Mouse (Mus musculus) left cerebral cortex, adult 9 months (tissue): ENCODE data around the gene Lhfpl3.
A peak's percentile ranks its signal among the peaks of the same experiment; 100 is the strongest.

Source experiments
- DNase-seq, 2 experiments: peaks; one replicate each; pipeline ENCODE4 v3.0.0; 2022; ENCODE audit warnings: low spot score in 2 of 2

The Lhfpl3 gene

GRCm38 (mm10) chr5:23140183-23140921 lies 394.5 kb downstream of the Lhfpl3 start:
- no peak for DNase-seq

- no peak for DNase-seq
These were observed 407.4 kb downstream of the Lhfpl3 start for GRCm38 (mm10) chr5:23153210-23153609.

DNA sequence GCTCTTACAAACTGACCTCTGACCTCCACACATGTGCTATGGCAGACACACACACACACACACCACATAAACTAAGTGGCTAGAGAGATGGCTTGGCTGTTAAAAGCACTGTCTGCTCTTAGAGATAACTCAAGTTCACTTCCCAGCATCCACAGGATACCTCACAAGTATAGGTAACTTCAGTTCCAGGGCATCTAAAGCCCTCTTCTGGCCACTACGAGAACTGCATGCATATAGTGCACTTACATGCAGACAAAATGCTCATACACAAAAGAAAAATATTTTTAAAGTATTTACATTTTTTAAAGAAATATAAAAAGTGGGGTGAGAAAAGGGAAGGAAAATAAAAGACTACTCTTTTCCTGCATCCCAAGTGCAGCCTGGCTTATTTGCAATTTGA lies 408.6 kb downstream of the Lhfpl3 start:
- no peak for DNase-seq

DNA sequence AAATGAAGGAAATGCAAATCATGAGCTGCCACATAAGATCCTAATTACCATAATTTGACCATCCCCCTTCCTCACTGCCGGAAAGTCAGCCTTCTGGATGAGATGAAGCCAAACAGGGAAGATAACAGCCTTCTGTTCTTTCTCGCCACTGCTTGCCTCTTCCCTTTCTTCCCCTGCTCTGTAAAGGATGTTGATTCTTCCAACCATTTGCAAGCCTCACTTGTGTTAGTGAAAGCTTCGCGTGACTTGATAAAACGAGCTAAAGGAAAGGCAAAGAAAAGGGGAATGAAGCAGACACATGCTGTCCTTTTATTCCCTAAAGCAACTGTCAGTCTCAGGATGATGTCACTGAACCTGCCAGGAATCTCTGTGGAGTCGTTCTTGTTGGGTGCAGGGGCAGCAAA lies 420.1 kb downstream of the Lhfpl3 start:
- peak in 1 of 2 experiments; percentile 14 for DNase-seq

GRCm38 (mm10) chr5:23166658-23167057 lies 420.8 kb downstream of the Lhfpl3 start:
- DNase-seq, result no peak

DNA sequence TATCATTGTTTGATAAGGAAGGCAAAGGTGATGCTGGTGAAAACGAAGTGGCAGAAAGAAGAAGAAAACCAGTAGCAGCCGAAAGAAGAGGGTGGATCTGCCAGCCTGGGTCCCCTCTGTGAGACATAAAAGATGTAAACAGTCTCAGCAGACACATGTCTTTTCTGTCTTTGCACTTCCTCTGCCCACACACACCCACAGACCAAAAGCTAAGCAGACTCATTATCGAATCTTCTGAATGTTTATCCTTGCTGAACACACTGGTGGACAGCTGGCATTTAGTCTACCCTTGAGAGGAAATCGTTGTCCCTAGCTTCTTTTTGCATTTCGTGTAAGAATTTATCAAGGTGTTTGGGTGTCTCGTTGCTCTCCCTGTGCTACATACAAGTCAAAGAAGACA lies 443.8 kb downstream of the Lhfpl3 start:
- DNase-seq, result peak in 1 of 2 experiments; percentile 40

- no peak for DNase-seq
These were observed 451.0 kb downstream of the Lhfpl3 start for GRCm38 (mm10) chr5:23196879-23197278.

GRCm38 (mm10) chr5:23213086-23213485 lies 467.2 kb downstream of the Lhfpl3 start:
- DNase-seq, result no peak

GRCm38 (mm10) chr5:23214646-23215045 lies 468.8 kb downstream of the Lhfpl3 start:
- DNase-seq, result no peak

- no peak for DNase-seq
These were observed 473.8 kb downstream of the Lhfpl3 start for GRCm38 (mm10) chr5:23219655-23220054.

- DNase-seq, result peak in 1 of 2 experiments; percentile 51
These were observed 479.1 kb downstream of the Lhfpl3 start for GRCm38 (mm10) chr5:23224759-23225536.

DNA sequence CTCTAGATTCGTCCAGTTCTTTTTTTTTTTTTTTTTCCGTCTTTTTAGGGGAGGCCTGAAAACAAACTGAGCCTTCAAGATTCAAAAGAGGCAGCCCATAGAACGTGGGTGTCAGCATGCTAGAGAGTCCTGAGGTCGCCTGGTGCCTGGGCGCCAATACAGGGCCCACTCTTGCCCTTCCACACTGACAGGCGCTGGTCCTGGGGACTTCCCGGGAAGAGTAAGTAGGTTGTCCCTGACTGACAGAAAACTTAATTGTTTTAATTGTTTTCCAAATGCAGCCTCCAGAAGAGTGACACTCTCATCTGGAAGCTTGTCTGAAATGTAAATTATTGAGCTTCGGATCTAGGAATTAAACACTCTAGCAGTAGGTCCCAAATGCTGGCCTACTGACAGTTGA lies 479.8 kb downstream of the Lhfpl3 start:
- no peak for DNase-seq

- DNase-seq, result peak in 1 of 2 experiments; percentile 8
These were observed 480.9 kb downstream of the Lhfpl3 start for GRCm38 (mm10) chr5:23226753-23227152.

- DNase-seq, result peak in 1 of 2 experiments; percentile 44
These were observed 501.1 kb downstream of the Lhfpl3 start for GRCm38 (mm10) chr5:23246974-23247373.

DNA sequence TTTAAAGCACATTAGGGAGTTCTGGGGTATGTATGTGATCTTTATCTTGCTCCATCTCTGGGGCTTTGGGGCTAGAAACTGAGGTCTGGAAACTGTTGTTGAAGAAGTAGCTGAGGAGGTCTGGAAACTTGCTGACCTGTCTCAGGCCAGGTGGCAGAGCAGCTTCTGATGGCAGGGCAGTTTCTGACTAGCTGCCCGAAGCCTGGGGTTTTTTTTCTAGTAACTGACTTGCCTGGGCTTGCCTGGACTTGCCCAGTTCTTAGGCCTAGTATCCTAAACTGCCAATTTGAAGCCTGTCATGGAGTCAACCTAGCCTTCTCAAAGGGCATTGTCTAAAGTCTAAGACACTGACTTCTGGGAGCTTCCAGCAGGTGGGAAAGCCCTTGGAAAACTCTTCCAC lies 501.9 kb downstream of the Lhfpl3 start:
- no peak for DNase-seq

- DNase-seq, result no peak
These were observed 502.4 kb downstream of the Lhfpl3 start for GRCm38 (mm10) chr5:23248303-23248702.

GRCm38 (mm10) chr5:23249896-23250875 lies 504.3 kb downstream of the Lhfpl3 start:
- DNase-seq, result no peak

DNA sequence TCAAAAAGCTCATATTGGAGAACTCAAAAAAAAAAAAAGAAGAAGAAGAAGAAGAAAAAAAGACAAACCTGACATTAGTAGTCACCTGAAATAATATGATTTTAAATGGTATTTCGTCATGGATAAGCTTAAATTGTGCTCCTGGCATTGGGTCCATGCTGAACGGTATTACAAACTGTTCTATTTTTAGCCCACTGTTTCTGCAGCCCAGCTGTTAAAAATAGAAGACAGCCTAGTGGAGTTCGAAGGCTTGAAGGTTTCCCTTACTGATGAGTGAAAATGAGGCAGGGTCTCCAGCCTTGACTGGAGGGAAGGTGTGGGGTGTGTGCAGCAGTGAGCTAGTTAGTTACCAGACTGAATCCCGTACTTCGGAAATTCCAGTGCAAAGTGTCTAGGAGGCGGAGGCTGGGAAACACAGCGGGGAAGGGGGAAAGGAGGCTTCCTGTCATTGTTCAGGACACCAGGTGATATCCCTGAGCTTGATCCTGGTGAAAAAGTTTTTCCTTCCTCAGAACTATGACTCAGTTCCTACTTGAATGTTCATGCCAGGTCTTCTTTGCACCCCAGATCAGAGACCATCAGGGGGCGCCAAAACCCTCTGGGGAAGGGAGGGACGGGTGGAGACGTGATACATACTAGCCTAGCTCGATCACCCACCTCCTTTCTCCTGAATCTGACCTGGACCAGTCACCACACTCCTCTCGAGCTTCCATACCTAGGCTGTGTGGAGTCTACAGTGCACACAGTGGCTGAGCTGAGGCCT lies 505.8 kb downstream of the Lhfpl3 start:
- peak in 1 of 2 experiments; percentile 23 for DNase-seq

DNA sequence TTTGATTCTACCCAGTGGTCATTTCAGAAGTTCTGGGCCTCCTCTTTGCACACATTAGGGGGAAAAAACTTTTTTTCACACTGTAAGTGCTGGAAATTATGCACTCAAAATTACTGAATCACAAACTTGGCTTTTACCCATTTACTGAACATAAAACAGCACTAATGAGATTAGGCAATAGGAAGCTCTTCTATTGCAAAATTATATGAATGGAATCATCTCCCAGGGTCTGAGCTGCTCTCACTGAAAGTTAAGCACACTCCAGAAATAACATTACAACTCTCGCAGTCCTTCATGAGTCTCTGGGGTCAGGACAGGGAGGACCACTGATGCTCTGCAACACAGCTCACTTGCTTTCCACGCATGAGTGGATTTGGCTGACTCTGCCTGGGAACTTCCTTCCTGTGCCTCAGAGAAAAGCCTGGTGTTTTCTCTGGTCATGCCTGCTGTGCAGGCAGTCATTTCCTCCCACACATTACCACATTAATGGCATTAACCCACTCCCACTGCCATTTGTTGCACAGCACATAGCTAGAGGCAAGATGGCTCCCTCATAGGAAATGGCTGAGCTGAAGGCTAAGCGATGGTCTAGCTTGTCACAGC lies 510.1 kb downstream of the Lhfpl3 start:
- DNase-seq, result no peak

DNA sequence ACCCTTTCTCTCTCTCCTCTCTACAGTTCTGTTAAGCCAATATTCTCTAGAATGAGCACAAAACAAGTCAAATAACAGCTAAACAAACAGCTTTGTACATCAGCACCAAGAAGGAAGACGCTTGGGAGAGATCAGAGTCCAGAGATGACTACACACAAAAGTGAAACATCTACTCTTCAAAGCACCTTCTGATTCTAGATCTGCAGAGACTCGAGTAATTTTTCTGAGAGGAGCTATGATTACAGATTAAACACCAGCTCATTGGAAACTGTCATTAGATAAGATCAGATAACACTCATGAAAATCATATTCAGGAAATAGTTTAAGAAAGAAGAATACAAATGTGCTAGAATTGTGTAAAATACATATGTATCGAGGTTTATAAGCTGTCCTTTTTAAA lies 527.5 kb downstream of the Lhfpl3 start:
- DNase-seq, result no peak

DNA sequence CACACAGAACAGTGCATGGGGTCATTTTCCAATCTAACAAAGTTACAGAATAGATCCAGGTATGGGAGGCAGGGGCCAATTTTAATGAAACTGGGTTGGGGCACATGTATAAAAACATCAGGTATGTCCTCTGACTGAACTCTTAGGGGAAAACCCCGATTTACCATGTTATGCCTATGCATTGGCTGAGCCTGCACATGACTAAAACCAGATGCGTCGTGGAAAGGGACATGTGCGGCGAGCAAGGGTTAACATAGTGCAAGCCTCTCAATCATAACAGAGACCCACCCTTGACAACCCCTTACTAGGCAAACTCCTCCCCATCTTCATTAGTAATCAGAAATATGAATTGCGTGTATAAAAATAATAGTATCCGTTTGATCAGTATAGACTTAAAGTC lies 533.5 kb downstream of the Lhfpl3 start:
- DNase-seq, result no peak
